Mouse (Mus musculus): ENCODE results near the gene Morn4.

Morn4 gene

DNA sequence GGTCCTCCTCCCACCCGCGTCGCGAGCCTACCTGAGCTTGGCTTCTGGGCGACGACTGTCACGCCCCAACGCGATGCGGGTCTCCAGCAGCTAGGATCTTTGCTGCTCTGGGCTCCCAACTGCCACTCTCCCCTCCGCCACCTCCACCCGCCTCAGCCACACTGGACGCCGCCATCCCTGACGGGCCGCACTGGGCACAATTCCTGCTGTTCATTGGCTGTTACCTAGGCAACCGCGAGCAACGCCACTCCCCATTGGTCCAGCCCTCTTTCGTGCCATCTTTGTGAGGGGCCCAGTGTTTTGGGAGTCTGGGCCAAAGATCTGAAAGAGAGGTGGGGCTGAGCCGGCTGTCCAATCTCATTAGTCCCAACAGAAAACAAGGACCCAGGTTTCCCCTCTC is at the start of gene Morn4:
Morn4 (minus strand) TSS at position 192 of the 400 bp plus-strand sequence.
- DNase-seq (ENCODE audit: low read depth, low spot score), result peak; percentile 88

DNA sequence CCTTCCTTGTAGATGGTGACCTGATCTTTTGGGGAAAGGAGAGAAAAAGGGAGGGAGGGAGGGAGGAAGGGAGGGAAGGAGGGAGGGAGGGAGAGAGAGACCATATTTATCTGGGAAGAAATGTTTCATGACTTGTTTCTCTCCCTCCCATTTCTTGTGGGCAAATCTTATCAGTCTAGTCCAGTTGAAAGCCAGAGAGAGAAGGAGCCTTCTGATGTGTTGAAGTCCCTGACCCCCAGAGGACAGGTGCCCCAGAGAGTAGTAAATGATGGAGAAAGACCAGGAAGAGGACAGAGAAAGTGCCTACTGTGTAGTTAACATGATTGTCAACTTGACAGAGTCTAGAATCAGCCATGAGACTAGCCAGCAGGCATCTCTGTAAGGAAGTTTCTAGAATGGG is 48.9 kb upstream of the Morn4 start:
- DNase-seq (ENCODE audit: low read depth, low spot score), result no peak

DNA sequence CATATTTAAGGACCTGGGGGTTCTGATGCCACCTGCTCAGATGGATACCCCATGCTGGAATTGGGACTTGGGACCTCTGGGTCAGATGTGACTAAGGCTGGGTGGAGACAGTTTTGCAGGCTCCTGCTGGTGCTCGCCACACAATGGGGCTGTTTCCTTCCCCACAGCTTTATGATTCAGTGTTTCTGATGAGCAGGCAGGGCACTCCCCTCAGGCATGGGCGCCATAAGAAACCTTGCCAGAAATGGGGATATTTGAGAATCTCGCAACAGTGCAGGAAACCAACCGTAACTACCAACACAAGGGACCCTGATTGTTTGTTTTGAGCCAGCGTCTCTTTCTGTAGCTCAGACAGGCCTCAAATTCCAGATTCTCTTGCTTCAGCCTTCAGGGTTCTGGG is 44.9 kb upstream of the Morn4 start:
- DNase-seq (ENCODE audit: low read depth, low spot score), result no peak

DNA sequence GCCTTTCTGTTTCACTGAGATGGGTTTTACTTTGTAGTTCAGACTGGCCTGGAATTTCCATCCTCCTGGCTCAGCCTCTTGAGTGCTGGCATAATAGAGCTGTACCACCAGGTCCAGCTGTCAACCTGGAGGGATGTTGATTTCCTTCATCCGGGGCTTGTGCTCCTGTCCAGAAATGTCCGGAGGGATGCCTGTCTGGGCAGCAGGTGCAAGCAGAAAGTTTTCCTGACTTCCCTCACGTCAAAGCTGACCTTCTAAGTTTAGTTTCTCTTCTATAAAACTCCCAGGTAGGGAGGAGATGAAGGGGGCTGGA is 44.1 kb upstream of the Morn4 start:
- no peak for DNase-seq (ENCODE audit: low read depth, low spot score)

DNA sequence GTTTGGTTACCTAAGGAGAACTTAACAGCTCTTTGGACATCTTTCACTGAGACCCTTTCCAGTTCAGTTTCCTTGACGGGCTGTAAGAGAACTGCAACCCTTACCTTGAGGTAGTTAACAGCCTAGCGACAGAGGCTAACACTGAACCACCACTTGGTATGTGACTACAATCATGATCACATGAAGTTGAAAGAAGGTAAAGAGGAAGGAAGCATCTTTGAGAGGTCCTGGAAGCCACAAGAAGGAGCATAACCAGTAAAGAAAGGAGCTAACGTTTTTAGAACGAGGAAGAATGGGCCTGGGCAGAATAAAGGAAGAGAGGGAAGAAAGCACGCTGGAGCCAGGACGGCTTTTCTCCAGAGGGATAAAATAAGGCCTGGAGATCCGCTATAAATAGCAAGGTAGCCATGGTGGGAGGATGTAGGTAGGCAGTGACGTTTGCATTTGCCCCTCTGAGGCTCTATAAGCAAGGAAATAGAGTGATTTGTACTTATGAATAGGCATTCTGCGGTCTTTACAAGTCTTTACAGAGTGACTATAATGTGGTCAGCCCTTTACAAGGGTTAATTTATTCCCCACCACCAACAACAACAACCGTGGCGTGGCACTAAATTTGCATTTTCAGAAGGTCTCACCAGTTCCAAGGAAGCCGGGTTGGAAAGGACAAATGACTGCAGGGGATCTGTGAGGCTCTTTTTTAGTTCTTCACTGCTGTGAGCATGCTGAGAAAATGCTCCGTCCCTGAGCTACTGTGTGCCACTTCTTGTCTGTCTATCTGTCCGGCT is 43.5 kb upstream of the Morn4 start:
- DNase-seq (ENCODE audit: low read depth, low spot score), result peak; percentile 55

DNA sequence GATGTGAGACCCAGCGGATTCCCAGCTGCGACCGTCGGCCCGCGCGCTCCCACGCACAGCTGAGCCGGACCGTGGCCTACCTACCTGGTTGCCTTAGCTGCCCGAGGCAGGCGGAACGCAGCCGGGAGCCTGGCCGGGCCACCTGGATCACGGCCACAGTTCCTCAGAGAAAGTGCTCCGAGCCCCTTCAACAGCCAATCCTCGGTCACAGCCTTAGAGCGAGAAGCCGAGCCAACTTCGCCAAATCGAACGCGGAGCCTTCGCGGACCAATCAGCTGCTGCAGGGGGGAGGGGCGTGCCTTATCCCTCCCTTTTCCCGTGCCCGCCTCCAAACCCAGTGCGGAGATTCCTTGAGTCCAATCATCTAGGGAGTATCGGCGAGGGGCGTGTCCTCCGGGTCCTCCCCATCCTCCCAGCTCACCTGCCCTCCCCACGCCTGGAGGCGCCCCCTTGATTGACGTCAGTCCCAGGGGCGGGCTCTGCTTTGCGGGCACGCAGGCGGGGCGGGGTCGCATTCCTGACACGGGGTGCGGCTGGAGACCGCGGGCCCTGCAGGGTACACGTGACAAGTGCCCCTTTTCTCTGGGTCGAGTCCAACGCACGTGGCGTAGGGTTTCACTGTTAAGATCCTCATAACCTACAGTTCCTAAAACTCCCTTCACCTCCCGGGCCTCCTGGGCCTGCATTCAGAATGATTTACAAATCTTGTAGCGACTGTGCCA is 42.8 kb upstream of the Morn4 start, which contains the start of gene Avpi1:
Avpi1 (minus strand) TSS at position 273 of the 722 bp plus-strand sequence.
- DNase-seq (ENCODE audit: low read depth, low spot score), result peak; percentile 98

DNA sequence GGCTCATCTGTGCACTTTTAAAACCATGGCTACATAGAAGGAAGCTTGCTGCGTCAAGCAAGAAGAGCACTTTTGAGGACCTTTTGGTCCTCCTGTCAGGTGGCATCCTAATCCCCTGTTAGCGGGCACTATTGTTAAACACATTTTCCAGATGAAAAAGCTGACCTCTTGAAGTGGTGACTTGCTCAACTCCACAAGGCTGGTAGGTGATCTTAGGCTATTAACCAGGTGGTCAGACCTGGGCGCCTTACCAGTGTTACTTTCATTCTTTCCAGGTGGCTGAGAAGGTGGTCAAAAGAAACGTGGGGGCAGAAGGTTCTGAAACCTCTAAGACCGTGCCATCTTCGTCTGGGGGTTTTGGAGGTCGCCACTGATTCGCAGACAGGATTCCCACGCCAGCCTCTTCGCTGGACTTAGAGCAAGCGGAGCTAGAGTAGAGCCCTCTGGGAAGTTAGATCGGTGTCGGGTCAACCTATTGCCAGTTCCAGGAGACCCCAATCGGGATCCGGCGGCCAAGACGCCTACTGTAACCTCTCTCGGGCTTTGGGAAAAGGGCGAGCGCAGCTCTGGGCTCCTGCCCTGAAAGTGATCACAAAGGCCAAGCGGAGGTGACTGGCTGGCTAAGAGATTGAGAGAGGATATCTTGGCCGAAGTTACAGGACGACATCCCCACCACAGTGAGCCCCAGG is 42.0 kb upstream of the Morn4 start:
- no peak for DNase-seq (ENCODE audit: low read depth, low spot score)

DNA sequence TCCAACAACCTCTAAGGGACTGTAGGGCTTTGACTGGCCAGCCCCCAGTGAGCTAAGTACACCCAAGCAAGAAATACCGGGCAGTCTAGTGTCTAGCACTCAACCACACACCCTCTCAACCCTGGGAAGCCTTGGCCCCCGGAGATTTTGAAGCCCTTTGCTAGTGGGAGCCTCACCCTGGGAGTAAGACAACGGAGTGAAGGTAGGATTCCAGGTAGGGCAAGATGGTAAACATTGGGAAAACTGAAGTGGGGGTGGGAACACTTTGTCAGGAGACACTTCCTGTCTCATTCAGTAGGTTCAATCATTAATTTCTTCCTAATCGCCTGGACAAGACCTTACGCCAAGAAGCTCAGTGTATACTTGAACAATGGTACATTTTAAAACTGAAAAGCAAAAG is 40.9 kb upstream of the Morn4 start:
- no peak for DNase-seq (ENCODE audit: low read depth, low spot score)

DNA sequence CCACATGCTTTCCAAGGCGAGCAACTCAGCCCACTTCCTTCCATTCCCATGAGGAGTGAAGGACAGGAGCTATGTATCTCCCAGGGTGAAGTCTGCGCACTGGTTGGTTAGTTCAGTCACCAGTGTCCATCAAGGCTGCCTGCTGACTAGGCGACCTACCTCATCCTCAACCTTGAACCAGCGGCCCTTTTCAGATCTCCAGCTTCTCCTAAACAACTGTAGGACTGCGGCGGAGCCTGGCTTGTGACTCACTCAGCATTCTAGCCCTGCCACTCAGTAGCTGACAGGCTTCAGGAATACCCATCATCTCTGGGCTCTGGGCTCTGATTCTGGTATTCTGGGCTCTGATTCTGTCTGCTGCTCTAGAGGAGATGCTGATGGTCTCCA is 40.1 kb upstream of the Morn4 start:
- DNase-seq (ENCODE audit: low read depth, low spot score), result no peak

DNA sequence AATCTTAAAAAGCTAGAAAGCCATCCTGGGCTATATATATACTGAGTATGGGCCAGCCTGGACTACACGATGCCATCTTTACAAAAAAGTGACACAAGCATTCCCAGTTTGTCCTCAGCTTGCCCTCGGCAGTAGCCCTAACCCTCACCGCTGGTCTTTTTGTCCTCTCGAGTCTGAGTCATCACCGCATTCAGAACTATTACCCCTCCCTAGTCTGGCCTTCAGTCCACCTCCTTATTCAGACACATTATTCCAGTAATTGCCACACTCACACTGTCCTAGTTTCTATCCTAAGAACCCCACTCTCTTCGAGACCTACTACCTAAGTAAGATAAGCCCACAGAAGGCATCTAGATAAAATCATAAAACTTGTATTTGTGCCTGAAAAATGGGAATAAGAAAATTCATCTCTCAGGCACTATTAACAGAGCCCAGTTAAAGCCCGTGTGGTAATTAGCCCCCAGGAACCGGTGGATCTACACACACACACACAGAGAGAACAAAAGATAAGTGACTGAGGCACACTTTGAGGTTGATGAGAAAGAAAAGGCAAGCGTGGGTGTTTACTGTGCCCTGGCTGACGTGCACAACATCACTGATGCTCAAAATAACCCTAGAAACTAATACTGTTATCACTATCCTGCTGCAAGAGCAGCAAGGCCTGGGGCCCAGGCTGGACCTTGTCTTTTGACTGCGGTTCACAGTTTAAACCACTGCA is 39.5 kb upstream of the Morn4 start:
- DNase-seq (ENCODE audit: low read depth, low spot score), result no peak

DNA sequence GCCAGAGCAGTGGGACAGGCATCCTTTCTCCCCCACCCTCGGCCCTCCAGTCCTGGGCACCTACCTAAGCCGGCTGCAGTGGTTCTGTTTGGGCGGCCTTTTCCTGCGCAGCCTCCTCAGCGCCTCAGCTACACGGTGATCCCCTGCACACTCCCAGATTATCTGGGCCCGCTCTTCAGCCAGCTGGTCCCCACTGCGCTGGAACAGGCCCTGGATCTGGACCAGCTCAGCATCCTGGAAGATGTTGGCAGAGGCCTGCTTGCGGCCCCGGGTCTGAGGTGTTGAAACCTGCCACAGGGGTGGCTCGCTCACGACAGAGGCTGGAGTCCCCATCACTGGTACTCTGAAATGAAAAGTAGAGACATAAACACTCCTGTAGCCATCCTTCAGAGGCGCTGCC is 38.5 kb upstream of the Morn4 start:
- DNase-seq (ENCODE audit: low read depth, low spot score), result no peak

DNA sequence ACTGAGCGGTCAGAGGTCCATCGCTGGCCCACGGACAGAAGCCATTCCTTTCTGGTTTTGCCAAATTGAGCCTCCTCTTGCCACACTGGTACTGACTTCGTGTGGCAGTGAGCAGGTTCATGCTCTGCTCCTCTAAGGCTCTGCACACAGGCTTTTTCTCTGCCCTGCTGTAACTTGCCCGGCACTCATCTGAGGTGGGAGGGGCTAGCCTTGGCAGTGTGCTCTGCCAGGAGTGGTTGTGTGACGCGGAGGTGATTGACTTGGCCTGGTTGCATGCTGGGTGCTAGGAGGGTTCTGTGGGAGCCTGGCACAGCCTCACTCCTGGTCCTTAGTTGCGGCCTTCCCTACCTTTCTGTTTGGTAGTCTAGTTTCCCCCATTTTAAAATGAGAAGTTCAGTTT is 34.3 kb upstream of the Morn4 start:
- no peak for DNase-seq (ENCODE audit: low read depth, low spot score)

DNA sequence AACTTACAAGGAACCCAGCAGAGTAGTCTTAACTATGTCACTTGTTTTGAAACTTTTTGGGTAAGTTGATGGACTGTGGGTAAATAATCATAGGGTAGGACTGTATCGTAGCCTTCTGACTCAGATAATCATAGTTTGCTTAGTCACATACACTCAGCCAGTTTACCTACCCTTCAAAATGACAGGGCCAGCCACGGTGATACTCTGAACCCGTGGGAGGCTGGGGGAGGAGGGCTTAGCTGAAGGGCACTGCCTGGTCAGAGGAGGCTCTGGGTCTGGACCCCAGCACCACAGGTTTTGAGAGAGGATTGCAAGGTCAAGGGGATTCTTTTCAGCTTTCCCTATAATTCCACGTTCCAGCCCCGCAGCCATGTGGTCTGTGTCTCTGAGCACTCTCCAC is 32.4 kb upstream of the Morn4 start:
- DNase-seq (ENCODE audit: low read depth, low spot score), result no peak

DNA sequence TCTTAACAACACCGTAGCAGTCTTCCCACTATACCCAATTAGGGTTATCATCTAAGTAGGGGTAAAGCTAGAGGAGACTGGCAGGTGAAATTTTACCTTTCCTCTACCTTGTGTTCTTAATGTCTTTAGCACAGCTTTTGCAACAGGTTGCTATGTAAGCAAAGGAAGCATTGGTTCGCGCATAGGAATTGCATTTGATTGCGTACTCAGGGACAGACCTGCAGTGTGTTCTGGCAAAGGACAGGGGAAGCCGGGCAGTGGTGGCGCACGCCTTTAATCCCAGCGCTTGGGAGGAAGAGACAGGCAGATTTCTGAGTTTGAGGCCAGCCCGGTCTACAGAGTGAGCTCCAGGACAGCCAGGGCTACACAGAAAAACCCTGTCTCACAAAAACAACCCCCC is 32.0 kb upstream of the Morn4 start:
- no peak for DNase-seq (ENCODE audit: low read depth, low spot score)

DNA sequence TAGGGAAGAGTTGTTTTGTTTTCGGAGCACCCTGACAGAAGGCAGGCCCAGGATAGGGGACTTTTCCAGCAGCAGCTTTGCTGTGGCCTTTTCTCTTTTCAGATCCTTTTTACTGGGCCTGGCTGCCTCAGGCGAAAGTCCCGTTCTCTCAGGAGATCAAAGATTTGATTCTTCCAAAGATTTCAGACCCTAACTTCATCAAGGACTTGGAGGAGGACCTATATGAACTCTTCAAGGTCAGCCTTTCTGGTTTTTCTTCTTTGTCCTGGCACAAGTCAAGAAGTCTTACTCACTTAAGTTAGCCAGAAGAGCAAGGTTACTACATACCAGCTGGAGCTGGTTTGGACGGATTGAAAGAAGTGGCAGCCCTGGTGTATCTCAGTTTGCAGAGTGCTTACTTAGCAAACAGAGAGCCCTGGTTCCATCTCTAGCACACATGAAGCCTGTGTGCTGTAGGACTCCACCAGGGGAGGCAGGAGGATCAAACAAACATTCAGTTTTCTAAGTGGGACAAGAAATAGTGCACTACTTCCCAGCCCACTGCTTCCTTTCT is 29.7 kb upstream of the Morn4 start:
- no peak for DNase-seq (ENCODE audit: low read depth, low spot score)

DNA sequence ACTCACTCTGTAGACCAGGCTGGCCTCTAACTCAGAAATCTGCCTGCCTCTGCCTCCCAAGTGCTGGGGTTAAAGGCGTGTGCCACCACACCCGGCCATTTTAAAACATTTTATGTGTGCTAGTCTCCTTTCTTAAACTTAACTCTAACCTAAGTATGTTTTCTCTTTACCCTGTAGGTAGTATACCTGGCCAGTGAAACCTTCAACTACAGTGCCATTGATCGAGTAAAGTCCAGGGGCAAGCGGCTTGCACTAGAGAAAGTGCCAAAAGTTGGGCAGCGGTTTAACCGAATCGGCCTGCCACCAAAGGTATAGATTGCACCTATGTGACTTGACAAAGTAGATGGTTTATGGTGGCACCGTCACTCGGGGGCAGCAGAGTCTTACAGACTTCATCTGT is 18.5 kb upstream of the Morn4 start:
- no peak for DNase-seq (ENCODE audit: low read depth, low spot score)

DNA sequence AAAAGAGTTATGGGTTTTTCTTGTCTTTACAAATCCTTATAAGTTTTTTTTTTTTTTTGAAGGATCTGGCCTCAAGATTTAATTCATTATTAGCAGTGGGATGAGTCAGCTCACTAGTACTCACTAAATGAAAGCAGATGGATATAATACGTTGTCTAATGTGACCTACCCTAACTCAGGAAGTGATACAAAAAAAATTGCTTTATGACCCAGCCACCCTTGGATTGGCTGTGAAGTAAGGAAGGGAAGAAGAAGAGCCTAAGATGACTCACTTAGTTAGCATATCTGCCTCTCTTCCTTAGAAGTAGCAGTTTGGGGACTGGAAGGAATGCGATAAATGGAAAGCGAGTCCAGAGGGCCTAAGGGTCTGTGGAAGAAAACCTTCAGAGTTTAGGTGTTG is 13.2 kb upstream of the Morn4 start:
- no peak for DNase-seq (ENCODE audit: low read depth, low spot score)

DNA sequence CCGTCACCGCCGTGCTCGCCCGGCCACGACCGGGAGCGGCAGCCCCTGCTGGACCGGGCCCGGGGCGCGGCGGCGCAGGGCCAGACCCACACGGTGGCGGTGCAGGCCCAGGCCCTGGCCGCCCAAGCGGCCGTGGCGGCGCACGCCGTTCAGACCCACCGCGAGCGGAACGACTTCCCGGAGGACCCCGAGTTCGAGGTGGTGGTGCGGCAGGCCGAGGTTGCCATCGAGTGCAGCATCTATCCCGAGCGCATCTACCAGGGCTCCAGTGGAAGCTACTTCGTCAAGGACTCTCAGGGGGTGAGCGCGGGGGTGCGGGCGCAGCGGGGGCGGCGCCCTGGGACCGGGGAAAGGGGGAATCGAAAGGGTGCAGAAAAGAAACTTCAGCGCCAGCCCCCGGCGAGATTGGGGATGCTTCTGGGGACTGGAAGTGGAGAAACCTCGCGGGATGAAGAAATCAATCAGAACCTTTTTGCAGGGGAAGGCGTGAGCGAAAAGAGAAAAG is 4.5 kb upstream of the Morn4 start:
- DNase-seq (ENCODE audit: low read depth, low spot score), result no peak

DNA sequence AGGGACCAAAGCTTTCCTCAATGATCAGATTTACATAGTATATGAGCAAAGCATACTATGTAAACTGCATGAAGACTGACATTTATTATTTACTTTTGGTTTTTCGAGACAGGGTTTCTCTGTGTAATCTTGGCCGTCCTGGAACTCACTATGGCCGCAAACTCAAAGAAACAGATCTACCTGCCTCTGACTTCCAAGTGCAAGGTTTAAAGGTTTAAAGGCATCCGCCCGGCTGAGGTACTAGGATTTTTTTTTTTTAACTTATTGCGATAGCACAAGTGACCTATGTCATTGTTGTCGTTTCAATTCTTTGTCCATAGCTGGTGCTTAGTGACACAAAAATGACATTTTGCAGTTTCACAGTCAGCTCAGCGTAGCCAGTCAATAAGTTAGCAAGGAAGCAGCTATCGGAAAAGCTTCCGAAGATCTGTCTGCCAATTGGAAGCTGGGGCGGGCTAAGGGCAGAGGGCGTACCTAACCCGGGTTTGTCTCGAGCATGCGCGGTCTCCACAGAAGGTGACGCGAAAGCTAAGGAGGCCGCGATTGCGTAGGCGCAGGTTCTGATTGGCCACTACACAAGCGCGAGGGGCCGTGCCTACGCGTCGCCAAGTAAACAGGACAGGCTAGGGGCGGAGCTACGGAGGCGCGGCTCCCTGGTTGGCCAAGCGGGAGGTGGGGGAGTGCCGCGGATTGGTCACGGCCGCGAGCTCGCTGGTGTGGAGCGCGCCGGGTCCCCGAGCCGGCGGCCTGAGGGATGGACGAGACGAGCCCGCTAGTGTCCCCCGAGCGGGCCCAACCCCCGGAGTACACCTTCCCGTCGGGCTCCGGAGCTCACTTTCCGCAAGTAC is 3.8 kb upstream of the Morn4 start, which contains the start of gene Pi4k2a:
Pi4k2a (plus strand) TSS at position 723 of the 848 bp plus-strand sequence.
- DNase-seq (ENCODE audit: low read depth, low spot score), result peak; percentile 100

DNA sequence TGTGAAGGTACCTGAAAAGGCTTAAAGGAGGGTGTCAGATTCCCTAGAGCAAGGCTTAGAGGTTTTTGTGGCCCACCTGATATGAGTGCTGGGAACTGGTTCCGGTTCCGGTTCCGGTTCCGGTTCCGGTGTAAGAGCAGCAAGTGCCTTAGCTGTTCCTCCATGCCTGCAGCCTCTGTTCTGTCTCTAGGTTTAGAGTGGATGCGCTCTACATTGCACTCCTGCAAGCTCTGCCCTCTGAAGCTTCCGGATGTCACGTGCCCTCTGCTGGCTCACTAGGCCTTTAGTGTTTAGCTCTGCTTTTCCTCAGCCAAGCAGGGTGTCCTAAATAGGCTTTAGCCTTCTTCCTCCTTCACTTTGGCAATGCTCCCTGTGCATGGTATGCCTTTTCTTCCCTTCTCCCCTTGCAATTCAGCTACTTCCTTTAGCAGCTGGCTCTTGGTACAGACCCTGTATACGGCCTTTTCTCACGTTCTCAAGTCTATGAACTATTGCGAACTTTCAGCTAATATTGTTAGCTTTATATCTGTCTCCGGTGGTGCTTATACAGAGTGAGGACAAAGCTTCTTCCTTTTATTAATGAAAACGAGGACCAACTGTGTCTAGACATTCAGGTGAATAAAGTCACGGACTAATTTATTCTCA is 3.1 kb upstream of the Morn4 start:
- DNase-seq (ENCODE audit: low read depth, low spot score), result peak; percentile 59
